In the genomic region with DNA sequence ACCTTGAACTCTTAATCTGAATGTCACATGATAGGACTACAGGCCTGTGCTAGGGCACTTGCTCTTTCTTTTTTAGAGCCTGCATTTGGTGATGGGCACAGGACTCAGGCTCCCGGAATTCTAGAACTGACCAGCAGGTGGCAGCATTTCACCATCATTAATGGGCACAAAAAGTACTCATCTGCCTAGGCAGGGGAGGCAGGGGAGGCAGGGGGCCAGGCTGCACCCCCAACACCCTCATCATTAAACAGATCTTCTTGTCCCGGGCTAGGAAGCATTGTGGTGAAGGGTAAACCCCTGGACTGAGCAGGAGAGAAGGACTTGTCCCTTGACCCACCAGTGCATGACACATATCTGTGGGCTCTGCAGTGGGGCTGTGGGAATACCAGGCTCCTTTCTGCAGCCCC, we compare ENCODE assay signal across 8 mouse cellular contexts. TPM values are rescaled to one million over a fixed set of nuclear protein-coding genes. Genes with fewer than 3 reads are reported as not detected.
A peak's percentile ranks its signal among the peaks of the same experiment; 100 is the strongest.
DNase-seq lines count a peak whose midpoint lies in the region; ATAC-seq and TF ChIP-seq lines count a peak whose summit lies in the region.

No protein-coding gene starts in this region.

- peak; percentile 39 for DNase-seq in 416B (ENCODE audit: low read depth)
- peak; percentile 56 for DNase-seq in R1 (ENCODE audit: low read depth, low spot score)
- peak; percentile 32 to 42 for DNase-seq in gastrocnemius, adult 8-10 months (ENCODE audit: low spot score in 2 of 2)
- DNase-seq in kidney, postnatal 14 days = peak; percentile 68
- peak in 2 of 3 experiments; percentile 11 to 14 for DNase-seq in liver, embryonic 14.5 days (ENCODE audit: low read depth in 3 of 3, low spot score in 3 of 3)
- DNase-seq in thymus, postnatal 10 days (ENCODE audit: low spot score in 2 of 2) = peak; percentile 45 to 76

- TF ChIP-seq EP300 in liver, embryonic 14.5 days (IDR thresholded peaks at IDR 0.05; ENCODE audit: low read depth) = no peak

- peak; percentile 78 for TF ChIP-seq CTCF in liver, embryonic 14.5 days (IDR thresholded peaks at IDR 0.05; ENCODE audit: low read depth)
- TF ChIP-seq CTCF in olfactory bulb, adult 2 months (IDR thresholded peaks at IDR 0.05; ENCODE audit: insufficient read depth, low read depth, low read length) = peak; percentile 54

- WGBS in liver, embryonic 14.5 days (ENCODE audit: insufficient replicate concordance) = 1% methylated on average over 2 of the region's 2 CpGs
- WGBS in olfactory bulb, adult 2 months = 1% methylated on average over 2 of the region's 2 CpGs

- H3K27me3 ChIP-seq in liver, embryonic 14.5 days (ENCODE audit: control insufficient read depth, insufficient read depth, low read length) = no peaks in the 10 kb centered on the region

- no peaks in the 10 kb centered on the region for H3K9me3 ChIP-seq in liver, embryonic 14.5 days (ENCODE audit: control insufficient read depth, low read length)

- no peaks in the 10 kb centered on the region for H3K36me3 ChIP-seq in liver, embryonic 14.5 days (replicated peaks; ENCODE audit: control insufficient read depth, insufficient read depth, low read depth)

- H3K4me1 ChIP-seq in liver, embryonic 14.5 days (replicated peaks; ENCODE audit: control insufficient read depth in 2 of 2, insufficient read depth in 2 of 2, low read length in 1 of 2) = no peaks in the 10 kb centered on the region
- 0 out of 2 replicates have a peak, but pooled peaks cover 8% of the 10 kb centered on the region for H3K4me1 ChIP-seq in olfactory bulb, adult 2 months (ENCODE audit: control insufficient read depth, insufficient read depth, low read length)

- peak; percentile 52; the same call in 1 of the 2 replicates for ATAC-seq in common myeloid progenitor, adult 5-6 weeks (replicated peaks; ENCODE audit: low read depth, poor library complexity, severe bottlenecking)
- ATAC-seq in liver, embryonic 14.5 days (ENCODE audit: insufficient read depth) = no peak

- H3K27ac ChIP-seq in liver, embryonic 14.5 days = no peak overlapping the region
- H3K27ac ChIP-seq in olfactory bulb, adult 2 months (ENCODE audit: insufficient read depth, low read depth, low read length) = no peak overlapping the region

- H3K4me2 ChIP-seq in liver, embryonic 14.5 days (ENCODE audit: low read depth) = no peak overlapping the region

- no peak overlapping the region for H3K9ac ChIP-seq in liver, embryonic 14.5 days (replicated peaks)

- no peak for TF ChIP-seq POLR2A in olfactory bulb, adult 2 months (IDR thresholded peaks at IDR 0.05; ENCODE audit: insufficient read depth, low read depth, low read length)

- H3K4me3 ChIP-seq in liver, embryonic 14.5 days (ENCODE audit: insufficient read depth in 1 of 2, low read depth in 2 of 2, low read length in 2 of 2) = no peak overlapping the region
- H3K4me3 ChIP-seq in olfactory bulb, adult 2 months (ENCODE audit: insufficient read depth, low read depth, low read length) = no peak overlapping the region

RNA-seq across cellular contexts. Expression of a gene that starts 29.0 kb away (rescaled TPM):
- total RNA-seq in common myeloid progenitor, adult 5-6 weeks (2017) = not detected in 2 replicates
- not detected for total RNA-seq in gastrocnemius, adult 8-10 months (2022)
- 0.05 and 0.07 TPM in 2 replicates for polyA plus RNA-seq in liver, embryonic 14.5 days (2012; rRNA removed)
- not detected in 2 replicates for polyA plus RNA-seq in liver, embryonic 14.5 days (2014; fragmentation: Nextera tagmentation; extraction: Ambion mirVana)
- not detected in 2 replicates for polyA plus RNA-seq in olfactory bulb, adult 2 months (2012; ENCODE audit: insufficient read depth, insufficient read length, low replicate concordance, missing spikeins)

Comparison
In these comparisons a context has a peak if more than half of its experiments do, and no peak if none do; other contexts are left out.
1. DNase-seq: peak in every context shown above with its lines; median percentile 68 in kidney, postnatal 14 days; 60 in thymus, postnatal 10 days; 56 in R1; 39 in 416B; 37 in gastrocnemius, adult 8-10 months; 12 in liver, embryonic 14.5 days.